Mouse (Mus musculus): ENCODE results near the gene Gcdh. TPM values are rescaled to one million over a fixed set of nuclear protein-coding genes. Genes with fewer than 3 reads are reported as not detected.

Gcdh gene
- polyA plus RNA-seq, 1 experiment from 2014 or later = 25.6 TPM

GRCm38 (mm10) chr8:84928456-84929306 lies 35.0 kb upstream of the Gcdh start:
- peak; percentile 74 for ATAC-seq (ENCODE audit: low FRiP score)
- Histone ChIP-seq H3K4me1 (replicated peaks; ENCODE audit: control insufficient read depth, insufficient read depth, low read length) (peaks cover 5% of the 10 kb centered on the region), H3K9ac (peak overlapping the region; percentile 31; the same call in 1 of the 2 replicates), H3K9me3 (ENCODE audit: control insufficient read depth, low read length) (no peaks in the 10 kb centered on the region), H3K4me3 (replicated peaks; ENCODE audit: low read length) (peak overlapping the region; percentile 17), H3K4me2 (replicated peaks) (peak overlapping the region; percentile 46), H3K27me3 (ENCODE audit: control insufficient read depth, insufficient read depth, low read length) (no peaks in the 10 kb centered on the region), H3K27ac (no peak overlapping the region), H3K36me3 (replicated peaks; ENCODE audit: control insufficient read depth, insufficient read depth) (peaks cover 85% of the 10 kb centered on the region)
- WGBS = 4% methylated on average over 47 of the region's 52 CpGs
- DNase-seq (ENCODE audit: low spot score) = peak; percentile 79

- Histone ChIP-seq H3K9ac (no peak overlapping the region), H3K4me2 (replicated peaks) (no peak overlapping the region), H3K4me3 (replicated peaks; ENCODE audit: low read length) (no peak overlapping the region), H3K9me3 (ENCODE audit: control insufficient read depth, low read length) (no peaks in the 10 kb centered on the region), H3K27ac (no peak overlapping the region), H3K27me3 (ENCODE audit: control insufficient read depth, insufficient read depth, low read length) (no peaks in the 10 kb centered on the region), H3K4me1 (replicated peaks; ENCODE audit: control insufficient read depth, insufficient read depth, low read length) (peaks cover 3% of the 10 kb centered on the region), H3K36me3 (replicated peaks; ENCODE audit: control insufficient read depth, insufficient read depth) (peaks cover 90% of the 10 kb centered on the region)
- DNase-seq (ENCODE audit: low spot score) = no peak
- ATAC-seq (ENCODE audit: low FRiP score) = no peak
- WGBS = 96% methylated on average over 1 of the region's 1 CpGs
These were observed 33.8 kb upstream of the Gcdh start for GRCm38 (mm10) chr8:84927513-84927912.

GRCm38 (mm10) chr8:84925557-84925956 lies 31.8 kb upstream of the Gcdh start:
- no peak overlapping the region for H3K4me2 ChIP-seq (replicated peaks)
- H3K4me1 ChIP-seq (replicated peaks; ENCODE audit: control insufficient read depth, insufficient read depth, low read length) = peaks cover 3% of the 10 kb centered on the region
- no peaks in the 10 kb centered on the region for H3K9me3 ChIP-seq (ENCODE audit: control insufficient read depth, low read length)
- H3K36me3 ChIP-seq (replicated peaks; ENCODE audit: control insufficient read depth, insufficient read depth) = peaks cover 91% of the 10 kb centered on the region
- 66% methylated on average over 7 of the region's 7 CpGs for WGBS
- H3K27ac ChIP-seq = no peak overlapping the region
- no peak for DNase-seq (ENCODE audit: low spot score)
- no peak overlapping the region for H3K9ac ChIP-seq
- no peaks in the 10 kb centered on the region for H3K27me3 ChIP-seq (ENCODE audit: control insufficient read depth, insufficient read depth, low read length)
- H3K4me3 ChIP-seq (replicated peaks; ENCODE audit: low read length) = no peak overlapping the region
- ATAC-seq (ENCODE audit: low FRiP score) = no peak

GRCm38 (mm10) chr8:84921596-84921995 lies 27.9 kb upstream of the Gcdh start:
- WGBS = 94% methylated on average over 2 of the region's 2 CpGs
- H3K27me3 ChIP-seq (ENCODE audit: control insufficient read depth, insufficient read depth, low read length) = peaks cover under 1% of the 10 kb centered on the region; the same call in 1 of the 2 replicates
- H3K4me2 ChIP-seq (replicated peaks) = no peak overlapping the region

GRCm38 (mm10) chr8:84918646-84919045 lies 24.9 kb upstream of the Gcdh start:
- no peak overlapping the region for H3K4me3 ChIP-seq (replicated peaks; ENCODE audit: low read length)
- no peak overlapping the region for H3K27ac ChIP-seq
- peaks cover 97% of the 10 kb centered on the region for H3K36me3 ChIP-seq (replicated peaks; ENCODE audit: control insufficient read depth, insufficient read depth)
- no peaks in the 10 kb centered on the region for H3K9me3 ChIP-seq (ENCODE audit: control insufficient read depth, low read length)
- no peak for DNase-seq (ENCODE audit: low spot score)
- ATAC-seq (ENCODE audit: low FRiP score) = no peak
- H3K4me2 ChIP-seq (replicated peaks) = no peak overlapping the region
- peaks cover 29% of the 10 kb centered on the region for H3K27me3 ChIP-seq (ENCODE audit: control insufficient read depth, insufficient read depth, low read length)
- H3K9ac ChIP-seq = no peak overlapping the region
- no peaks in the 10 kb centered on the region for H3K4me1 ChIP-seq (replicated peaks; ENCODE audit: control insufficient read depth, insufficient read depth, low read length)
- WGBS = 89% methylated on average over 15 of the region's 15 CpGs

More at GRCm38 (mm10) chr8:84921596-84921995, 27.9 kb upstream of the Gcdh start:
- no peak for DNase-seq (ENCODE audit: low spot score)
- Histone ChIP-seq H3K36me3 (replicated peaks; ENCODE audit: control insufficient read depth, insufficient read depth) (peaks cover 97% of the 10 kb centered on the region), H3K4me1 (replicated peaks; ENCODE audit: control insufficient read depth, insufficient read depth, low read length) (no peaks in the 10 kb centered on the region), H3K4me3 (replicated peaks; ENCODE audit: low read length) (no peak overlapping the region), H3K9me3 (ENCODE audit: control insufficient read depth, low read length) (no peaks in the 10 kb centered on the region), H3K9ac (no peak overlapping the region), H3K27ac (no peak overlapping the region)
- ATAC-seq (ENCODE audit: low FRiP score) = no peak

- ATAC-seq (ENCODE audit: low FRiP score) (no peak), DNase-seq (ENCODE audit: low spot score) (no peak)
- 0 out of 2 replicates have a peak, but pooled peaks cover 4% of the 10 kb centered on the region for H3K4me1 ChIP-seq (replicated peaks; ENCODE audit: control insufficient read depth, insufficient read depth, low read length)
- no peaks in the 10 kb centered on the region for H3K9me3 ChIP-seq (ENCODE audit: control insufficient read depth, low read length)
- peaks cover 99% of the 10 kb centered on the region for H3K36me3 ChIP-seq (replicated peaks; ENCODE audit: control insufficient read depth, insufficient read depth)
- H3K27me3 ChIP-seq (ENCODE audit: control insufficient read depth, insufficient read depth, low read length) = peaks cover 29% of the 10 kb centered on the region
- H3K4me3 ChIP-seq (replicated peaks; ENCODE audit: low read length) = no peak overlapping the region
- H3K9ac ChIP-seq = no peak overlapping the region
- no peak overlapping the region for H3K4me2 ChIP-seq (replicated peaks)
- WGBS = 27% methylated on average over 20 of the region's 20 CpGs
- no peak overlapping the region for H3K27ac ChIP-seq
These were observed 24.1 kb upstream of the Gcdh start for GRCm38 (mm10) chr8:84917781-84918180.

- Histone ChIP-seq H3K4me2 (replicated peaks) (no peak overlapping the region), H3K27ac (no peak overlapping the region), H3K4me1 (replicated peaks; ENCODE audit: control insufficient read depth, insufficient read depth, low read length) (0 out of 2 replicates have a peak, but pooled peaks cover 4% of the 10 kb centered on the region), H3K9me3 (ENCODE audit: control insufficient read depth, low read length) (no peaks in the 10 kb centered on the region), H3K9ac (no peak overlapping the region), H3K4me3 (replicated peaks; ENCODE audit: low read length) (no peak overlapping the region), H3K36me3 (replicated peaks; ENCODE audit: control insufficient read depth, insufficient read depth) (peaks cover 99% of the 10 kb centered on the region), H3K27me3 (ENCODE audit: control insufficient read depth, insufficient read depth, low read length) (peaks cover 38% of the 10 kb centered on the region)
- DNase-seq (ENCODE audit: low spot score) (no peak), ATAC-seq (ENCODE audit: low FRiP score) (no peak)
- WGBS = 93% methylated on average over 8 of the region's 8 CpGs
These were observed 21.5 kb upstream of the Gcdh start for GRCm38 (mm10) chr8:84915269-84915668.

- ATAC-seq (ENCODE audit: low FRiP score) = no peak
- Histone ChIP-seq H3K36me3 (replicated peaks; ENCODE audit: control insufficient read depth, insufficient read depth) (peaks cover 89% of the 10 kb centered on the region), H3K9ac (no peak overlapping the region), H3K27me3 (ENCODE audit: control insufficient read depth, insufficient read depth, low read length) (peaks cover 46% of the 10 kb centered on the region), H3K4me1 (replicated peaks; ENCODE audit: control insufficient read depth, insufficient read depth, low read length) (0 out of 2 replicates have a peak, but pooled peaks cover 4% of the 10 kb centered on the region), H3K4me2 (replicated peaks) (no peak overlapping the region), H3K9me3 (ENCODE audit: control insufficient read depth, low read length) (no peaks in the 10 kb centered on the region), H3K4me3 (replicated peaks; ENCODE audit: low read length) (no peak overlapping the region), H3K27ac (no peak overlapping the region)
- WGBS = 29% methylated on average over 4 of the region's 4 CpGs
- no peak for DNase-seq (ENCODE audit: low spot score)
These were observed 20.2 kb upstream of the Gcdh start for GRCm38 (mm10) chr8:84913960-84914359.

GRCm38 (mm10) chr8:84913502-84913900 lies 19.8 kb upstream of the Gcdh start:
- DNase-seq (ENCODE audit: low spot score) = no peak
- Histone ChIP-seq H3K27me3 (ENCODE audit: control insufficient read depth, insufficient read depth, low read length) (peaks cover 46% of the 10 kb centered on the region), H3K4me3 (replicated peaks; ENCODE audit: low read length) (peak overlapping the region; percentile 21), H3K9ac (peak overlapping the region; percentile 13; the same call in 1 of the 2 replicates), H3K27ac (no peak overlapping the region), H3K4me2 (replicated peaks) (peak overlapping the region; percentile 45), H3K4me1 (replicated peaks; ENCODE audit: control insufficient read depth, insufficient read depth, low read length) (peaks cover 7% of the 10 kb centered on the region; the same call in 1 of the 2 replicates), H3K9me3 (ENCODE audit: control insufficient read depth, low read length) (no peaks in the 10 kb centered on the region), H3K36me3 (replicated peaks; ENCODE audit: control insufficient read depth, insufficient read depth) (peaks cover 84% of the 10 kb centered on the region)
- 16% methylated on average over 9 of the region's 9 CpGs for WGBS
- ATAC-seq (ENCODE audit: low FRiP score) = no peak
